Mouse (Mus musculus) liver, adult 2 months (tissue): Measurements from ENCODE around the gene Peg3.

Source experiments
- CTCF ChIP-seq: fragments of 200-500 bp; IDR thresholded peaks from 2 replicates; pipeline ENCODE4 v1.5.1; 2011; ENCODE audit warnings: low read depth, low read length, control low read depth
- POLR2A ChIP-seq: fragments of 200-500 bp; IDR thresholded peaks from 2 replicates; pipeline ENCODE4 v1.6.1; 2011; ENCODE audit warnings: low read length, control low read depth; ENCODE audit not compliant: insufficient read depth; ENCODE audit errors: extremely low read depth

GRCm38 (mm10) chr7:6707416-6708015 lies 22.7 kb downstream of the Peg3 start:
- no peak for TF ChIP-seq CTCF
- no peak for TF ChIP-seq POLR2A
